Mouse (Mus musculus): ENCODE results near the gene Atp11b. TPM values are rescaled to one million over a fixed set of nuclear protein-coding genes. Genes with fewer than 3 reads are reported as not detected.

Atp11b gene
- polyA plus RNA-seq, 1 experiment from 2014 or later = 11.9 TPM

DNA sequence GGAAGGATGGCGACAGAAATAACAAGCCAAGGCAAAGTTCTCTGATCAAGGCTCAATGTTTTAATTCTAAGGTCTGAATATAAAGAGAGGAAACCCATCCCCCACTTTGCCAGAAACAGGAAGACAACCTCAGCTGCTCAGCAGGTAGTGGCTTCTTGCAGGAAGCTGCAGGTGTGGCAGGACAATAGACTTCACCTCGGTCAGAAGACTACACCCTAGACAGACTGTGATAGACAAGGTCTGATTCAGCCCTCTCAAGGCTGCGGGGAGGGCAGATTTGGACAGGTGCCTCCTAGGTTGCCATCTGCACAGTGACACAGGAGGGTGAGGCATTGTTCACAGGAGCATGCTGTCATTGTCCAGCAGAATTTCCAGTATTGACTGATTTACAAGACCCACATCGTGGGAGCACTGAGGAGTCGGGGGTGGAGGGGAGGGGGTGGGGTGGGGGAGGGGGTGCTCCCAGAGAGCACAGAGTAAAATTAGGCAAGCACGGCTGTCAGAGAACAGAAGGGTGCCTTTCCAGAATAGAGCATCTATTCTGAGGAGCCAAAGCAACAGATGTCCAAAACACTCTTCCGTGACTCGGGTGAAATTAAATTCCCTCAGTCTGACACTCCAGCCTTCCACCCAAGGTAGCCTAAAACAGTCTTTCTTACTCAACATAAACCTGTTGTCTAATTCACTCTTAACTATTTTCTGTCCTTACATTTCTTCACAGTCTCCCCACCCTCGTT, 30.2 kb upstream of the Atp11b start:
- Histone ChIP-seq H3K4me1 (ENCODE audit: insufficient read depth) (peaks cover 10% of the 10 kb centered on the region), H3K4me3 (ENCODE audit: low read depth, low read length) (no peak overlapping the region), H3K27me3 (ENCODE audit: insufficient read depth, low read length) (no peaks in the 10 kb centered on the region), H3K9ac (replicated peaks) (no peak overlapping the region), H3K4me2 (ENCODE audit: low read depth, low read length) (no peak overlapping the region), H3K9me3 (ENCODE audit: low read length) (no peaks in the 10 kb centered on the region), H3K27ac (ENCODE audit: low read depth) (no peak overlapping the region), H3K36me3 (replicated peaks; ENCODE audit: insufficient read depth, low read length) (no peaks in the 10 kb centered on the region)
- WGBS (ENCODE audit: insufficient replicate concordance) = 58% methylated on average over 9 of the region's 9 CpGs
- DNase-seq (no peak), ATAC-seq (no peak)
- TF ChIP-seq CTCF (IDR thresholded peaks at IDR 0.05; ENCODE audit: low read depth) = no peak
- no peak for TF ChIP-seq EP300 (IDR thresholded peaks at IDR 0.05; ENCODE audit: low read depth)

DNA sequence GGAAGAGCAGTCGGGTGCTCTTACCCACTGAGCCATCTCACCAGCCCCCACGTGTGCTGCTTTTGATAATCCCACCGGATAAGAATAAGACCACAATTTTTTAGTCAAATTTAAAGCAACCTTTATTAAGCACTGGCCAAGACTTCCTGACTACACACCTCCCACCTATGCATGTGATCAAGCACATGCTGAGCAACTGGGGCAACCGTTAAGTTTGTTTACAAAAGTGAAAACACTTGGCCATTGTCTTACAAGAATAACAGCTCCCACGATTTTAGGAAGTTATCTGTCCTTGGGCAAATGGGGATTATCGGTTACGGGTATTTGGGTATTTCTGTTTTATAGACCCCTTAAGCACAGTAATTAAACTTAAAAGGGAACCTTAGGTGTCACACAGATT, 28.8 kb upstream of the Atp11b start:
- Histone ChIP-seq H3K36me3 (replicated peaks; ENCODE audit: insufficient read depth, low read length) (no peaks in the 10 kb centered on the region), H3K9me3 (ENCODE audit: low read length) (0 out of 2 replicates have a peak, but pooled peaks cover 3% of the 10 kb centered on the region), H3K27me3 (ENCODE audit: insufficient read depth, low read length) (no peaks in the 10 kb centered on the region), H3K4me3 (ENCODE audit: low read depth, low read length) (no peak overlapping the region), H3K27ac (ENCODE audit: low read depth) (no peak overlapping the region), H3K4me1 (ENCODE audit: insufficient read depth) (peaks cover 10% of the 10 kb centered on the region), H3K4me2 (ENCODE audit: low read depth, low read length) (no peak overlapping the region), H3K9ac (replicated peaks) (no peak overlapping the region)
- TF ChIP-seq CTCF (IDR thresholded peaks at IDR 0.05; ENCODE audit: low read depth) = no peak
- no peak for TF ChIP-seq EP300 (IDR thresholded peaks at IDR 0.05; ENCODE audit: low read depth)
- ATAC-seq = no peak
- no peak for DNase-seq
- 69% methylated on average over 7 of the region's 7 CpGs for WGBS (ENCODE audit: insufficient replicate concordance)

DNA sequence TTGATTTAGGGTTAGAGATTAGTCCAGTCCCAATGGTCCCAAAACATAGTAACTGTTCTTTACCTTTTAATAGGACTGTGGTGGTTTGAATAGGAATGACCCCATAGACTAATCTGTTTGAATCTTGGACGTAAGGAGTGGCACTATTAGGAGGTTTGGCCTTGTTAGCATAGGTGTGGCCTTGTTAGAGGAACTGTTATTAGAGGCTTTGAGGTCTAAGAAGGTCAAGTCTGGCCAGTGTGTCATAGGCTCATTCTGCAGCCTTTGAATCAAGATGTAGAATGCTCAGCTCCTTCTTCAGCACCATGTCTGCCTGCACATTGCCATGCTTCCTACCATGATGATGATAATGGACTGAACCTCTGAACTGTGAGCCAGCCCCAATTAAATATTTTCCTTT, 27.0 kb upstream of the Atp11b start:
- Histone ChIP-seq H3K36me3 (replicated peaks; ENCODE audit: insufficient read depth, low read length) (no peaks in the 10 kb centered on the region), H3K27me3 (ENCODE audit: insufficient read depth, low read length) (no peaks in the 10 kb centered on the region), H3K4me3 (ENCODE audit: low read depth, low read length) (no peak overlapping the region), H3K27ac (ENCODE audit: low read depth) (no peak overlapping the region), H3K9me3 (ENCODE audit: low read length) (peaks cover 4% of the 10 kb centered on the region; the same call in 1 of the 2 replicates), H3K4me1 (ENCODE audit: insufficient read depth) (no peaks in the 10 kb centered on the region), H3K4me2 (ENCODE audit: low read depth, low read length) (no peak overlapping the region), H3K9ac (replicated peaks) (no peak overlapping the region)
- DNase-seq = no peak
- TF ChIP-seq EP300 (IDR thresholded peaks at IDR 0.05; ENCODE audit: low read depth) = no peak
- TF ChIP-seq CTCF (IDR thresholded peaks at IDR 0.05; ENCODE audit: low read depth) = no peak
- ATAC-seq = no peak
- WGBS (ENCODE audit: insufficient replicate concordance) = 83% methylated on average over 1 of the region's 1 CpGs

DNA sequence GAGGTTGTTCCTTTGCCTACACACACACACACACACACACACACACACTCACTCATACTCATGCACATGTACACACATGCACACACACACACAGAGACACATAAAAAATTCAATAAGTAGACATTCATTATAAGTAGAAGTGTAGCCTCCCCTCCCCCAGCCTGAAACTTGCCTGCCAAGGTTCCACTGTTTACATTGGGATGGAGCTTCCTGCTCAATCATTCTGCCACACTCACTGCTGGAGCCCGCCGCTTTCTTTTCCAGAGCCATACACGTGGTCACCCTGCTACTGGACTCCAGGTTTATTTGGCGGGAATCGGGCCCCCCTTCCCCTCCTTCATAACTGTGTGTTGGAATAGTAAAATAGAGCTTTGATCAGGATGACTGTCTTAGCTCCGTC, 24.4 kb upstream of the Atp11b start:
- H3K4me1 ChIP-seq (ENCODE audit: insufficient read depth) = no peaks in the 10 kb centered on the region
- H3K36me3 ChIP-seq (replicated peaks; ENCODE audit: insufficient read depth, low read length) = no peaks in the 10 kb centered on the region
- no peak overlapping the region for H3K9ac ChIP-seq (replicated peaks)
- no peak overlapping the region for H3K4me3 ChIP-seq (ENCODE audit: low read depth, low read length)
- no peak for ATAC-seq
- TF ChIP-seq CTCF (IDR thresholded peaks at IDR 0.05; ENCODE audit: low read depth) (no peak), EP300 (IDR thresholded peaks at IDR 0.05; ENCODE audit: low read depth) (no peak)
- no peaks in the 10 kb centered on the region for H3K27me3 ChIP-seq (ENCODE audit: insufficient read depth, low read length)
- no peak overlapping the region for H3K27ac ChIP-seq (ENCODE audit: low read depth)
- 71% methylated on average over 6 of the region's 6 CpGs for WGBS (ENCODE audit: insufficient replicate concordance)
- no peak overlapping the region for H3K4me2 ChIP-seq (ENCODE audit: low read depth, low read length)
- peaks cover 4% of the 10 kb centered on the region; the same call in 1 of the 2 replicates for H3K9me3 ChIP-seq (ENCODE audit: low read length)
- no peak for DNase-seq

DNA sequence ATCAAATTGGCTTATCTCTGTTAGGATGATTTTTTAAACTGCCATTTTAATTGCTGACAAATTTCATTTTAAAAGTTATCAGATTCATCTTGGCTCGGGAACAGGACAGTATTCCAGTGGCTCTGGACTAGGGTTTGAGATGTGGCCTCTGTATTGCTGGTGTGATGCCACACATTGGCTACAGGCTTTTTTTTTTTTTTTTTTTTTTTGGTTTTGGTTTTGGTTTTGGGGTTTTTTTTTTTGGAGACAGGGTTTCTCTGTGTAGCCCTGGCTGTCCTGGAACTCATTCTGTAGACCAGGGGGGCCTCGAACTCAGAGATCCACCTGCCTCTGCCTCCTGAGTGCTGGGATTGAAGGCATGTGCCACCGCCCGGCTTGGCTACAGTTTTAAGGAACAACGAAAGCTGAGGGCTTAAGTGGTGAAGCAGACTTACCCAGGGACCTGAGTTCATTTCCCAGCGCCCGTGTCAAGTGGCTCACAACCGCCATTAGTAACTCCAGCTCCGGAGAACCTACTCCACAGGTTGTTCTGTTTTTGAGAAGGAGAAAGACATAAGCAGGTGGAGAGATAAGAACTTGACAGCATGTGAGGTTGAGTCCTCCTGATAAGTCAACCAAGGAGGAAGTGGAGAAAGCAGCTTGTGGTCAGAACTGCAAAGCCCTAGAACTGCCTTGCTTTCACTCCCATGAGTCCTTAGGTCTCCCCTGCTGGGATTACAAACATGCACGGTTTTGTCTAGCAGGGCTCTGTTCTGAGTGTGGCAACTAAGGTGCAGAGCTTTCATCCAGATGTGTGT, 21.7 kb upstream of the Atp11b start:
- peaks cover 4% of the 10 kb centered on the region; the same call in 1 of the 2 replicates for H3K9me3 ChIP-seq (ENCODE audit: low read length)
- H3K4me1 ChIP-seq (ENCODE audit: insufficient read depth) = no peaks in the 10 kb centered on the region
- 34% methylated on average over 10 of the region's 10 CpGs for WGBS (ENCODE audit: insufficient replicate concordance)
- H3K27me3 ChIP-seq (ENCODE audit: insufficient read depth, low read length) = no peaks in the 10 kb centered on the region
- TF ChIP-seq EP300 (IDR thresholded peaks at IDR 0.05; ENCODE audit: low read depth) = no peak
- H3K4me2 ChIP-seq (ENCODE audit: low read depth, low read length) = peak overlapping the region; percentile 36
- ATAC-seq = peak; percentile 58
- H3K36me3 ChIP-seq (replicated peaks; ENCODE audit: insufficient read depth, low read length) = no peaks in the 10 kb centered on the region
- H3K27ac ChIP-seq (ENCODE audit: low read depth) = peak overlapping the region; percentile 57; the same call in 1 of the 2 replicates
- H3K9ac ChIP-seq (replicated peaks) = no peak overlapping the region
- H3K4me3 ChIP-seq (ENCODE audit: low read depth, low read length) = peak overlapping the region; percentile 2; the same call in 1 of the 2 replicates
- peak; percentile 18 for DNase-seq

DNA sequence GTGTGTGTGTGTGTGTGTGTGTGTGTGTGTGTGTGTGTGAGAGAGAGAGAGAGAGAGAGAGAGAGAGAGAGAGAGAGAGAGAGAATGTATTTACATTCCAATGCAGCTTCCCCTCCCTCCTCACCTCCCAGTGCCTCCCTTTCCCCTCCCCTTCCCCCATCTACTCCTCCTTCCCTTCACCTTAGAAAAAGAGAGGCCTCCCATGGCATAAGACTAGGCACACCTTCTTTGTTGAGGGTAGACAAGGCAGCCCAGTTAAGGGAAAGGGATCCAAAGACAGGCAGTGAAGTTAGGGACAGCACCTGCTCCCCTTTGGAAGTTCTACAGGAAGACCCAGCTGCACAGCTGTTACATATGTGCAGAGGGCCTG, 21.1 kb upstream of the Atp11b start:
- no peak for ATAC-seq
- Histone ChIP-seq H3K4me2 (ENCODE audit: low read depth, low read length) (peak overlapping the region; percentile 36; the same call in 1 of the 2 replicates), H3K27me3 (ENCODE audit: insufficient read depth, low read length) (no peaks in the 10 kb centered on the region), H3K36me3 (replicated peaks; ENCODE audit: insufficient read depth, low read length) (no peaks in the 10 kb centered on the region), H3K4me3 (ENCODE audit: low read depth, low read length) (no peak overlapping the region), H3K27ac (ENCODE audit: low read depth) (0 out of 2 replicates have a peak overlapping the region, but pooled peaks have one; percentile 57), H3K9ac (replicated peaks) (no peak overlapping the region), H3K4me1 (ENCODE audit: insufficient read depth) (no peaks in the 10 kb centered on the region), H3K9me3 (ENCODE audit: low read length) (peaks cover 4% of the 10 kb centered on the region; the same call in 1 of the 2 replicates)
- DNase-seq = no peak
- TF ChIP-seq EP300 (IDR thresholded peaks at IDR 0.05; ENCODE audit: low read depth) (no peak), CTCF (IDR thresholded peaks at IDR 0.05; ENCODE audit: low read depth) (no peak)
